Mouse (Mus musculus): ENCODE measurements around the gene Snx29. TPM values are rescaled to one million over a fixed set of nuclear protein-coding genes. Genes with fewer than 3 reads are reported as not detected.

Gene Snx29
- polyA plus RNA-seq, 1 experiment from 2014 or later = 11.4 TPM

GRCm38 (mm10) chr16:11532592-11532991, 209.9 kb downstream of the Snx29 start:
- no peaks in the 10 kb centered on the region for H3K4me1 ChIP-seq (replicated peaks; ENCODE audit: control insufficient read depth, insufficient read depth, low read length)
- H3K36me3 ChIP-seq (ENCODE audit: control insufficient read depth, insufficient read depth, low read length) = no peaks in the 10 kb centered on the region
- no peaks in the 10 kb centered on the region for H3K9me3 ChIP-seq (ENCODE audit: control insufficient read depth, low read length)
- no peak overlapping the region for H3K9ac ChIP-seq (ENCODE audit: low read length)
- 52% methylated on average over 8 of the region's 8 CpGs for WGBS
- peak; percentile 60 for ATAC-seq (ENCODE audit: low read depth)
- no peak overlapping the region for H3K4me3 ChIP-seq (ENCODE audit: low read length)
- no peaks in the 10 kb centered on the region for H3K27me3 ChIP-seq (ENCODE audit: control insufficient read depth, insufficient read depth, low read depth, low read length)
- no peak overlapping the region for H3K27ac ChIP-seq (ENCODE audit: low read length)
- no peak overlapping the region for H3K4me2 ChIP-seq (ENCODE audit: low read depth, low read length)

GRCm38 (mm10) chr16:11533441-11533840, 210.7 kb downstream of the Snx29 start:
- no peaks in the 10 kb centered on the region for H3K36me3 ChIP-seq (ENCODE audit: control insufficient read depth, insufficient read depth, low read length)

GRCm38 (mm10) chr16:11537663-11538062, 215.0 kb downstream of the Snx29 start:
- H3K27ac ChIP-seq (ENCODE audit: low read length) = no peak overlapping the region
- H3K4me3 ChIP-seq (ENCODE audit: low read length) = no peak overlapping the region
- no peaks in the 10 kb centered on the region for H3K4me1 ChIP-seq (replicated peaks; ENCODE audit: control insufficient read depth, insufficient read depth, low read length)
- no peaks in the 10 kb centered on the region for H3K36me3 ChIP-seq (ENCODE audit: control insufficient read depth, insufficient read depth, low read length)
- no peak for ATAC-seq (ENCODE audit: low read depth)
- 51% methylated on average over 5 of the region's 5 CpGs for WGBS
- H3K9ac ChIP-seq (ENCODE audit: low read length) = no peak overlapping the region
- no peaks in the 10 kb centered on the region for H3K27me3 ChIP-seq (ENCODE audit: control insufficient read depth, insufficient read depth, low read depth, low read length)
- no peak overlapping the region for H3K4me2 ChIP-seq (ENCODE audit: low read depth, low read length)
- H3K9me3 ChIP-seq (ENCODE audit: control insufficient read depth, low read length) = no peaks in the 10 kb centered on the region

More at GRCm38 (mm10) chr16:11533441-11533840, 210.7 kb downstream of the Snx29 start:
- Histone ChIP-seq H3K27ac (ENCODE audit: low read length) (no peak overlapping the region), H3K9ac (ENCODE audit: low read length) (no peak overlapping the region), H3K27me3 (ENCODE audit: control insufficient read depth, insufficient read depth, low read depth, low read length) (no peaks in the 10 kb centered on the region), H3K4me2 (ENCODE audit: low read depth, low read length) (no peak overlapping the region), H3K4me1 (replicated peaks; ENCODE audit: control insufficient read depth, insufficient read depth, low read length) (no peaks in the 10 kb centered on the region), H3K9me3 (ENCODE audit: control insufficient read depth, low read length) (no peaks in the 10 kb centered on the region), H3K4me3 (ENCODE audit: low read length) (no peak overlapping the region)
- 73% methylated on average over 3 of the region's 3 CpGs for WGBS
- no peak for ATAC-seq (ENCODE audit: low read depth)

DNA sequence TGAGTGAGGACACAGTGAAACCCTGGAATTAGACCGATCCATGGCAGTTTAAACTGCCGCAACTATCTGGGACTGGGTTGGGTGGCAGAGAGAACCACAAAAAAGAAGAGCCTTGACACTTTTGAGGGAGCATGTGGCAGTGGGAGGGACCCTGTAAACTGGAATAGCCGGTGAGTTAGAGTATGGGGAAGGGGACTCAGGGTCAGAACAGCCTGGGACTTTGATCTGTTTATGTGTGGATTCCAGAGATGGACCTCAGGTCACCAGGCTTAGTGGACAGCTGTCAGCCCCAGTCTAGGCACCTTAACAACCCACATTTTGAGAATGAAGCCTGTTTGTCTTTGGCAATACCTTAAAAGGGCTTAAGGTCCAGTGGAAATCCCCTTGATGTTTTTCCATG, 215.5 kb downstream of the Snx29 start:
- Histone ChIP-seq H3K4me2 (ENCODE audit: low read depth, low read length) (no peak overlapping the region), H3K9me3 (ENCODE audit: control insufficient read depth, low read length) (no peaks in the 10 kb centered on the region), H3K9ac (ENCODE audit: low read length) (no peak overlapping the region), H3K27ac (ENCODE audit: low read length) (no peak overlapping the region), H3K4me1 (replicated peaks; ENCODE audit: control insufficient read depth, insufficient read depth, low read length) (no peaks in the 10 kb centered on the region), H3K36me3 (ENCODE audit: control insufficient read depth, insufficient read depth, low read length) (no peaks in the 10 kb centered on the region), H3K27me3 (ENCODE audit: control insufficient read depth, insufficient read depth, low read depth, low read length) (no peaks in the 10 kb centered on the region), H3K4me3 (ENCODE audit: low read length) (no peak overlapping the region)
- ATAC-seq (ENCODE audit: low read depth) = no peak
- 42% methylated on average over 3 of the region's 3 CpGs for WGBS

- Histone ChIP-seq H3K4me3 (ENCODE audit: low read length) (no peak overlapping the region), H3K4me1 (replicated peaks; ENCODE audit: control insufficient read depth, insufficient read depth, low read length) (no peaks in the 10 kb centered on the region), H3K36me3 (ENCODE audit: control insufficient read depth, insufficient read depth, low read length) (no peaks in the 10 kb centered on the region), H3K9me3 (ENCODE audit: control insufficient read depth, low read length) (no peaks in the 10 kb centered on the region), H3K27ac (ENCODE audit: low read length) (no peak overlapping the region), H3K9ac (ENCODE audit: low read length) (no peak overlapping the region), H3K27me3 (ENCODE audit: control insufficient read depth, insufficient read depth, low read depth, low read length) (no peaks in the 10 kb centered on the region), H3K4me2 (ENCODE audit: low read depth, low read length) (no peak overlapping the region)
- no peak for ATAC-seq (ENCODE audit: low read depth)
These were observed 218.3 kb downstream of the Snx29 start for GRCm38 (mm10) chr16:11540961-11541360.

- Histone ChIP-seq H3K36me3 (ENCODE audit: control insufficient read depth, insufficient read depth, low read length) (no peaks in the 10 kb centered on the region), H3K4me2 (ENCODE audit: low read depth, low read length) (no peak overlapping the region), H3K9ac (ENCODE audit: low read length) (no peak overlapping the region), H3K4me3 (ENCODE audit: low read length) (no peak overlapping the region), H3K9me3 (ENCODE audit: control insufficient read depth, low read length) (no peaks in the 10 kb centered on the region), H3K27me3 (ENCODE audit: control insufficient read depth, insufficient read depth, low read depth, low read length) (no peaks in the 10 kb centered on the region), H3K27ac (ENCODE audit: low read length) (no peak overlapping the region), H3K4me1 (replicated peaks; ENCODE audit: control insufficient read depth, insufficient read depth, low read length) (no peaks in the 10 kb centered on the region)
- no peak for ATAC-seq (ENCODE audit: low read depth)
- 69% methylated on average over 7 of the region's 7 CpGs for WGBS
These were observed 219.1 kb downstream of the Snx29 start for GRCm38 (mm10) chr16:11541769-11542168.

GRCm38 (mm10) chr16:11550043-11550725, 227.5 kb downstream of the Snx29 start:
- Histone ChIP-seq H3K4me3 (ENCODE audit: low read length) (no peak overlapping the region), H3K27me3 (ENCODE audit: control insufficient read depth, insufficient read depth, low read depth, low read length) (no peaks in the 10 kb centered on the region), H3K9me3 (ENCODE audit: control insufficient read depth, low read length) (no peaks in the 10 kb centered on the region), H3K36me3 (ENCODE audit: control insufficient read depth, insufficient read depth, low read length) (no peaks in the 10 kb centered on the region), H3K9ac (ENCODE audit: low read length) (no peak overlapping the region), H3K4me1 (replicated peaks; ENCODE audit: control insufficient read depth, insufficient read depth, low read length) (no peaks in the 10 kb centered on the region), H3K27ac (ENCODE audit: low read length) (no peak overlapping the region), H3K4me2 (ENCODE audit: low read depth, low read length) (no peak overlapping the region)
- no peak for ATAC-seq (ENCODE audit: low read depth)
- WGBS = 85% methylated on average over 8 of the region's 8 CpGs

DNA sequence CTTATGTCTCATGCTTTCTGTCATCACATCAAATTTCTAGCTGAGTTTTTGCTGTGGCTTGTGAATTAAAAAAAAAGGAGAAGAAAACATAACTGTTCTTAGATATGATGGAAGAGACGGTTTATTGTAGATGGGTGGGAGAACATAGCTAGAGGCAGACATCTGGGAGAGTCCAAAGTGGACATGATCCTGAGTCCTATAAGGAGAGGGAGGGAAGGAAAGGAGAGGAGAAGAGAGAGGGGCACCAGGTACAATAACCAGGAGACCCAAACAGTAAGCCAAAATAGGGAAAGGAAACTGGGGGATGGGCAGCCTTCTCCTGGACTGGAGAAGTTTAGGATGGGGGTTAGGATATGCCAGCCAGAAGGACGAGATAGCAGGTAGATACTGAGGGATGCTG, 239.0 kb downstream of the Snx29 start:
- H3K4me2 ChIP-seq (ENCODE audit: low read depth, low read length) = no peak overlapping the region
- H3K4me3 ChIP-seq (ENCODE audit: low read length) = no peak overlapping the region
- no peaks in the 10 kb centered on the region for H3K27me3 ChIP-seq (ENCODE audit: control insufficient read depth, insufficient read depth, low read depth, low read length)
- H3K9me3 ChIP-seq (ENCODE audit: control insufficient read depth, low read length) = no peaks in the 10 kb centered on the region
- H3K4me1 ChIP-seq (replicated peaks; ENCODE audit: control insufficient read depth, insufficient read depth, low read length) = 0 out of 2 replicates have a peak, but pooled peaks cover 2% of the 10 kb centered on the region
- H3K27ac ChIP-seq (ENCODE audit: low read length) = no peak overlapping the region
- WGBS = 68% methylated on average over 2 of the region's 2 CpGs
- no peaks in the 10 kb centered on the region for H3K36me3 ChIP-seq (ENCODE audit: control insufficient read depth, insufficient read depth, low read length)
- no peak overlapping the region for H3K9ac ChIP-seq (ENCODE audit: low read length)
- no peak for ATAC-seq (ENCODE audit: low read depth)

DNA sequence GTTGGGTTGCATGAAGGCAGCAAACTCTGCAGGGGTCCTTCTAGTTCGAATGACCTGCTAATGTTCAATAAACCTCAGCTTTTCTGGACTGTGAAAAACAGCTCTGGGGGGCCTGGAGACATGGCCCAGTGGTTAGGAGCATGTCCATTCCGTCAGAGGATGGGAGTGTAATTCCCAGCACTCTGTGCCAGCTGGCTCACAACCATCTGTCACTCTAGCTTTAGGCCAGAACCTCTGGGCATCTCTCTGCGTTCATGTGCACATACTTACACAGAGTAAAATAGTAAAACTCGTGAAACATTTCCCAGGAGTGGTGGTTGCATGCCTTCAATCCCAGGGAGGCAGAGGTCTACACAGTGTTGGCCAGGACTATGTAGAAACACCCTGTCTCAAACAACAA, 241.1 kb downstream of the Snx29 start:
- H3K27ac ChIP-seq (ENCODE audit: low read length) = no peak overlapping the region
- ATAC-seq (ENCODE audit: low read depth) = no peak
- WGBS = 47% methylated on average over 4 of the region's 4 CpGs
- H3K27me3 ChIP-seq (ENCODE audit: control insufficient read depth, insufficient read depth, low read depth, low read length) = no peaks in the 10 kb centered on the region
- H3K36me3 ChIP-seq (ENCODE audit: control insufficient read depth, insufficient read depth, low read length) = no peaks in the 10 kb centered on the region
- no peaks in the 10 kb centered on the region for H3K9me3 ChIP-seq (ENCODE audit: control insufficient read depth, low read length)
- H3K9ac ChIP-seq (ENCODE audit: low read length) = no peak overlapping the region
- H3K4me1 ChIP-seq (replicated peaks; ENCODE audit: control insufficient read depth, insufficient read depth, low read length) = 0 out of 2 replicates have a peak, but pooled peaks cover 2% of the 10 kb centered on the region
- H3K4me2 ChIP-seq (ENCODE audit: low read depth, low read length) = no peak overlapping the region
- no peak overlapping the region for H3K4me3 ChIP-seq (ENCODE audit: low read length)

DNA sequence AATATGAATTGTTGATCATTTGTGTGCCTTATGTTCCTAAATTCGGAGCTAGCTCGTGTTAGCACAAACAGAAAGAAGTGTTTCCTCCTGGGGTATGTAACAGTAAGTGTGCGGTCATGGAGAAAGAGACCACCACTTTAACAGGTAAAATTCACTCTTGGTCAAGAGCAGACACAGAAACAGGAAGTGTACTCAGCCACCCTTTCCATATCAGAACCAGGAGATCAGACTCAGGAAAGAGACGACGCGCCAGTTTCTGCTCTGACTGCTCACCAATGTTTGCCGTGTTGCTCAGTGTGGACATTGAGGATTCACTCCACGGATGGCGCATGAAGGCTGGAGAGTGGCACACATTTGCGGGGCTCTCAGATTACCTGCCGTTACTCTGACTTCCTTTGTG, 242.4 kb downstream of the Snx29 start:
- Histone ChIP-seq H3K9ac (ENCODE audit: low read length) (no peak overlapping the region), H3K27me3 (ENCODE audit: control insufficient read depth, insufficient read depth, low read depth, low read length) (no peaks in the 10 kb centered on the region), H3K27ac (ENCODE audit: low read length) (no peak overlapping the region), H3K9me3 (ENCODE audit: control insufficient read depth, low read length) (no peaks in the 10 kb centered on the region), H3K4me3 (ENCODE audit: low read length) (no peak overlapping the region), H3K36me3 (ENCODE audit: control insufficient read depth, insufficient read depth, low read length) (no peaks in the 10 kb centered on the region), H3K4me1 (replicated peaks; ENCODE audit: control insufficient read depth, insufficient read depth, low read length) (0 out of 2 replicates have a peak, but pooled peaks cover 2% of the 10 kb centered on the region), H3K4me2 (ENCODE audit: low read depth, low read length) (no peak overlapping the region)
- no peak for ATAC-seq (ENCODE audit: low read depth)
- 62% methylated on average over 11 of the region's 11 CpGs for WGBS
